Mouse (Mus musculus): ENCODE measurements around the gene Tnni1. TPM values are rescaled to one million over a fixed set of nuclear protein-coding genes. Genes with fewer than 3 reads are reported as not detected.

Tnni1 gene
- not detected for polyA plus RNA-seq (2017; shearing (Covaris generic))

GRCm38 (mm10) chr1:135778780-135779535, at the start of gene Tnni1:
TSS of gene Tnni1 (plus strand) at chr1:135779434.
- no peak for ATAC-seq

GRCm38 (mm10) chr1:135729821-135730220, 49.4 kb upstream of the Tnni1 start:
- ATAC-seq = no peak

GRCm38 (mm10) chr1:135730296-135730695, 48.9 kb upstream of the Tnni1 start:
- peak; percentile 25 for ATAC-seq

- ATAC-seq = no peak
Measured at GRCm38 (mm10) chr1:135731393-135731792, 47.8 kb upstream of the Tnni1 start.

GRCm38 (mm10) chr1:135731897-135732684, 47.1 kb upstream of the Tnni1 start:
- ATAC-seq = no peak

GRCm38 (mm10) chr1:135734225-135734937, 44.9 kb upstream of the Tnni1 start:
- ATAC-seq = no peak

GRCm38 (mm10) chr1:135735460-135735859, 43.8 kb upstream of the Tnni1 start:
- ATAC-seq = no peak

GRCm38 (mm10) chr1:135744987-135745386, 34.2 kb upstream of the Tnni1 start:
- ATAC-seq = no peak

- no peak for ATAC-seq
Measured at GRCm38 (mm10) chr1:135746248-135746647, 33.0 kb upstream of the Tnni1 start.

GRCm38 (mm10) chr1:135752737-135753348, 26.4 kb upstream of the Tnni1 start:
- peak; percentile 100 for ATAC-seq

- no peak for ATAC-seq
Measured at GRCm38 (mm10) chr1:135755287-135755686, 23.9 kb upstream of the Tnni1 start.

- ATAC-seq = no peak
Measured at GRCm38 (mm10) chr1:135755913-135756312, 23.3 kb upstream of the Tnni1 start.

- ATAC-seq = no peak
Measured at GRCm38 (mm10) chr1:135757287-135757686, 21.9 kb upstream of the Tnni1 start.

- ATAC-seq = no peak
Measured at GRCm38 (mm10) chr1:135759685-135760084, 19.5 kb upstream of the Tnni1 start.

- no peak for ATAC-seq
Measured at GRCm38 (mm10) chr1:135760216-135760615, 19.0 kb upstream of the Tnni1 start.

- ATAC-seq = no peak
Measured at GRCm38 (mm10) chr1:135761728-135762127, 17.5 kb upstream of the Tnni1 start.

- no peak for ATAC-seq
Measured at GRCm38 (mm10) chr1:135763503-135764205, 15.6 kb upstream of the Tnni1 start.

GRCm38 (mm10) chr1:135764206-135764528, 15.1 kb upstream of the Tnni1 start:
- ATAC-seq = no peak

- peak; percentile 82 for ATAC-seq
Measured at GRCm38 (mm10) chr1:135765645-135766591, 13.3 kb upstream of the Tnni1 start, which contains the start of gene Phlda3. TSS of gene Phlda3 (plus strand) at chr1:135766119.

GRCm38 (mm10) chr1:135766592-135767306, 12.5 kb upstream of the Tnni1 start:
- ATAC-seq = no peak

Measured in CD4-positive, CD25-positive, alpha-beta regulatory T cell, adult 4 months (primary cell).